Mouse (Mus musculus) embryonic stem cell, embryonic (primary cell): ENCODE measurements around the gene Pacsin1.

Experiments used
- CTCF ChIA-PET, 4 experiments: fragments of 300-600 bp in 2 of 4; fragments of 350-600 bp in 2 of 4; sonication (Branson Sonifier 250); formaldehyde crosslinking; loops; one replicate each; lab custom pipeline; 2022; ENCODE audit warnings: inconsistent platforms in 2 of 4; lab: Charles Lee
- POLR2A ChIA-PET, 4 experiments: fragments of 300-600 bp in 2 of 4; fragments of 350-600 bp in 2 of 4; sonication (Branson Sonifier 250); formaldehyde crosslinking; loops; one replicate each; lab custom pipeline; 2022; ENCODE audit warnings: antibody characterized with exemption in 4 of 4, inconsistent platforms in 1 of 4; lab: Charles Lee

Pacsin1 gene

GRCm38 (mm10) chr17:27655089-27656010 is at the start of gene Pacsin1:
Gene Pacsin1, plus strand, starts transcription at chr17:27655509.
- ChIA-PET CTCF (interaction anchor here in 3 of 4 experiments (0.6 to 2.2 kb wide), 11 partner anchors 11 to 592 kb away, joined by 3 to 9 read pairs (median 4); partner anchors contain the start of gene Tcp11 (in 1 of the 3)), POLR2A (interaction anchor here in 3 of 4 experiments (0.5 to 1.9 kb wide), 9 partner anchors 20 to 448 kb away, joined by 3 to 5 read pairs (median 3); partner anchors contain the start of gene Hmga1 (in 1 of the 3))

GRCm38 (mm10) chr17:27609576-27609975 is 45.7 kb upstream of the Pacsin1 start:
- CTCF ChIA-PET = interaction anchor here in 2 of 4 experiments (1.2 to 2.2 kb wide), 2 partner anchors 14 to 17 kb away, joined by 3 to 7 read pairs; no protein-coding TSS in a partner anchor
- POLR2A ChIA-PET = interaction anchor here in 2 of 4 experiments (0.8 to 9.9 kb wide), 16 partner anchors 9 to 53 kb away, joined by 3 to 173 read pairs (median 6); partner anchors contain the start of genes Nudt3 (in 2 of the 2), Hmga1 (in 1 of the 2), RPS10-NUDT3 (in 1 of the 2) and Rps10 (in 1 of the 2)

GRCm38 (mm10) chr17:27610679-27611518 is 44.4 kb upstream of the Pacsin1 start:
- ChIA-PET POLR2A (interaction anchor here in 3 of 4 experiments (0.6 to 9.9 kb wide), 12 partner anchors 9 to 151 kb away, joined by 3 to 173 read pairs (median 8); partner anchors contain the start of genes Hmga1 (in 2 of the 3), RPS10-NUDT3 (in 2 of the 3), Rps10 (in 2 of the 3) and Nudt3 (in 1 of the 3)), CTCF (interaction anchor here in 2 of 4 experiments (0.5 to 1.3 kb wide), 5 partner anchors 15 to 462 kb away, joined by 3 to 4 read pairs (median 3); no protein-coding TSS in a partner anchor)

GRCm38 (mm10) chr17:27611519-27611884 is 43.8 kb upstream of the Pacsin1 start:
- ChIA-PET CTCF (interaction anchor here in 2 of 4 experiments (0.6 to 1.3 kb wide), 2 partner anchors 16 to 153 kb away, joined by 3 to 4 read pairs; no protein-coding TSS in a partner anchor), POLR2A (interaction anchor here (0.7 to 9.9 kb wide), 15 partner anchors 9 to 151 kb away, joined by 3 to 173 read pairs (median 4); partner anchors contain the start of genes RPS10-NUDT3 (in 2 of the 4), Rps10 (in 2 of the 4), Hmga1 (in 1 of the 4) and Nudt3 (in 1 of the 4))

- ChIA-PET CTCF (interaction anchor here in 2 of 4 experiments (0.5 to 1.3 kb wide), 4 partner anchors 11 to 153 kb away, joined by 3 to 5 read pairs (median 4); partner anchors contain the start of gene Nudt3 (in 1 of the 2)), POLR2A (interaction anchor here (0.7 to 9.9 kb wide), 17 partner anchors 8 to 150 kb away, joined by 3 to 173 read pairs (median 4); partner anchors contain the start of genes Hmga1 (in 2 of the 4), RPS10-NUDT3 (in 2 of the 4), Rps10 (in 2 of the 4) and Nudt3 (in 1 of the 4))
Measured at GRCm38 (mm10) chr17:27611994-27612393, 43.3 kb upstream of the Pacsin1 start.

- POLR2A ChIA-PET = interaction anchor here in 3 of 4 experiments (1.0 to 9.9 kb wide), 8 partner anchors 7 to 57 kb away, joined by 3 to 173 read pairs (median 4); partner anchors contain the start of genes Hmga1 (in 1 of the 3), Nudt3 (in 1 of the 3), RPS10-NUDT3 (in 1 of the 3) and Rps10 (in 1 of the 3)
- CTCF ChIA-PET = interaction anchor here in 2 of 4 experiments (0.6 to 1.3 kb wide), 4 partner anchors 10 to 178 kb away, joined by 3 to 5 read pairs (median 4); partner anchors contain the start of gene Nudt3 (in 1 of the 2)
Measured at GRCm38 (mm10) chr17:27613016-27613415, 42.3 kb upstream of the Pacsin1 start.

- ChIA-PET POLR2A (interaction anchor here in 3 of 4 experiments (0.6 to 17.5 kb wide), 13 partner anchors 7 to 129 kb away, joined by 3 to 325 read pairs (median 3); partner anchors contain the start of genes RPS10-NUDT3 (in 2 of the 3), Rps10 (in 2 of the 3), Hmga1 (in 1 of the 3) and Nudt3 (in 1 of the 3)), CTCF (interaction anchor here in 2 of 4 experiments (0.6 to 1.0 kb wide), 2 partner anchors 23 to 542 kb away, joined by 3 read pairs; no protein-coding TSS in a partner anchor)
Measured at GRCm38 (mm10) chr17:27615388-27615787, 39.9 kb upstream of the Pacsin1 start.

- CTCF ChIA-PET = no interaction called here
- POLR2A ChIA-PET = interaction anchor here in 3 of 4 experiments (0.5 to 17.5 kb wide), 16 partner anchors 13 to 392 kb away, joined by 3 to 325 read pairs (median 6); partner anchors contain the start of genes Hmga1 (in 2 of the 3), RPS10-NUDT3 (in 2 of the 3) and Rps10 (in 2 of the 3)
Measured at GRCm38 (mm10) chr17:27621161-27621560, 34.1 kb upstream of the Pacsin1 start.

- POLR2A ChIA-PET = interaction anchor here in 3 of 4 experiments (0.6 to 17.5 kb wide), 35 partner anchors 12 to 1231 kb away, joined by 3 to 325 read pairs (median 4); partner anchors contain the start of genes Hmga1 (in 3 of the 3), RPS10-NUDT3 (in 2 of the 3), Rps10 (in 2 of the 3) and AI413582 (in 1 of the 3)
Measured at GRCm38 (mm10) chr17:27621705-27622531, 33.4 kb upstream of the Pacsin1 start.

GRCm38 (mm10) chr17:27622611-27623359 is 32.5 kb upstream of the Pacsin1 start:
- POLR2A ChIA-PET = interaction anchor here (0.5 to 17.5 kb wide), 52 partner anchors 8 to 1230 kb away, joined by 3 to 325 read pairs (median 4); partner anchors contain the start of genes RPS10-NUDT3 (in 4 of the 4), Hmga1 (in 3 of the 4), Rps10 (in 3 of the 4) and AI413582 (in 2 of the 4)
- CTCF ChIA-PET = interaction anchor here in 3 of 4 experiments (0.6 to 1.4 kb wide), 7 partner anchors 9 to 80 kb away, joined by 3 to 5 read pairs (median 3); no protein-coding TSS in a partner anchor

More at GRCm38 (mm10) chr17:27621705-27622531, 33.4 kb upstream of the Pacsin1 start:
- CTCF ChIA-PET = interaction anchor here in 2 of 4 experiments (0.6 to 1.4 kb wide), 3 partner anchors 10 to 81 kb away, joined by 3 to 5 read pairs (median 3); no protein-coding TSS in a partner anchor

GRCm38 (mm10) chr17:27623360-27624326 is 31.7 kb upstream of the Pacsin1 start, which contains the start of gene Nudt3:
Gene Nudt3, minus strand, starts transcription at chr17:27623495.
- POLR2A ChIA-PET = interaction anchor here (0.6 to 17.5 kb wide), 44 partner anchors 9 to 880 kb away, joined by 3 to 325 read pairs (median 4); partner anchors contain the start of genes Hmga1 (in 4 of the 4), RPS10-NUDT3 (in 4 of the 4), Rps10 (in 3 of the 4) and AI413582 (in 2 of the 4)
- CTCF ChIA-PET = interaction anchor here in 3 of 4 experiments (0.6 to 1.1 kb wide), 6 partner anchors 11 to 456 kb away, joined by 3 to 5 read pairs (median 3); no protein-coding TSS in a partner anchor

- ChIA-PET CTCF (interaction anchor here (0.6 to 3.8 kb wide), 9 partner anchors 10 to 1517 kb away, joined by 3 to 13 read pairs (median 5); no protein-coding TSS in a partner anchor), POLR2A (interaction anchor here (0.5 to 17.5 kb wide), 40 partner anchors 8 to 1715 kb away, joined by 3 to 325 read pairs (median 4); partner anchors contain the start of genes AI413582 (in 3 of the 4), Hmga1 (in 3 of the 4), RPS10-NUDT3 (in 3 of the 4) and Rps10 (in 3 of the 4))
Measured at GRCm38 (mm10) chr17:27625455-27626251, 29.7 kb upstream of the Pacsin1 start.
